Mouse (Mus musculus) thymus, adult 2 months (tissue): Measurements from ENCODE around the gene Kdm8.

Source experiments
- CTCF ChIP-seq: fragments of 200-500 bp; IDR thresholded peaks from 2 replicates; pipeline ENCODE4 v1.5.1; 2012; ENCODE audit warnings: mild to moderate bottlenecking, control low read depth, low read length, moderate library complexity, borderline replicate concordance; ENCODE audit not compliant: control insufficient read depth, poor library complexity, insufficient read depth; ENCODE audit errors: extremely low read depth
- POLR2A ChIP-seq: fragments of 200-500 bp; IDR thresholded peaks from 2 replicates; pipeline ENCODE4 v1.6.1; 2012; ENCODE audit warnings: mild to moderate bottlenecking, low read length, control low read depth, moderate library complexity; ENCODE audit not compliant: control insufficient read depth, poor library complexity, insufficient read depth; ENCODE audit errors: extremely low read depth

DNA sequence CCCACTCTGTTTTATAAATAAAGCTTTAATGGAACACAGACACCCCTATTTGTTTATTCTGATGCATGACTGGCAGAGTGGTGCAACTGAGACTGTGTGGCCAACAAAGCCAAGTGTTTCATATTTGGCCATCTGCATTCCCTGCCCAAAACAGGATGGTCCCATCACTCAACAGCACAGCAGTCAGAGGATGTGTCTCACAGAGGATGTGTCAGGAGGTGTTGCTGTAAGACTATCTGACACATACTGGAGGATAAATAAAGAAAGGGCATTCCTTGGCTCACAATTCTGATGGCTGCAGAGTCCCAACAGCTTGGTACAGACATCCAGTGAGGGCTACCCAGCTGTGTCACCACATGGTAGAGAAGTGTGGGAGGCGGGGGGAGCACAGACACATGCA lies 6.2 kb downstream of the Kdm8 start:
- TF ChIP-seq CTCF (no peak), POLR2A (no peak)
